Mouse (Mus musculus) forebrain, postnatal 0 days (tissue): ENCODE data around the gene Cnot2. TPM values are rescaled to one million over a fixed set of nuclear protein-coding genes. Genes with fewer than 3 reads are reported as not detected.

Source experiments
- ATAC-seq: fragments of 200-750 bp; cut with Nextera tagmentation; 2 replicates; pipeline ENCODE4 v1.8.0; 2017; ENCODE audit warnings: mild to moderate bottlenecking, moderate library complexity
- DNase-seq: peaks from one replicate; pipeline ENCODE4 v3.0.0-alpha.2; 2015
- H3K27ac ChIP-seq: fragments of 300-500 bp; sonication (generic); 2 replicates; pipeline ENCODE4 v1.5.1; 2014; ENCODE audit warnings: low read depth, mild to moderate bottlenecking, antibody characterized with exemption, low read length, moderate library complexity, mixed read lengths
- H3K27me3 ChIP-seq: fragments of 300-500 bp; sonication (generic); 2 replicates; pipeline ENCODE4 v1.6.1; 2014; ENCODE audit warnings: mild to moderate bottlenecking, low read length, mixed read lengths; ENCODE audit not compliant: insufficient read depth
- H3K36me3 ChIP-seq: fragments of 300-500 bp; sonication (generic); 2 replicates; pipeline ENCODE4 v1.6.1; 2014; ENCODE audit warnings: mild to moderate bottlenecking, moderate library complexity; ENCODE audit not compliant: insufficient read depth
- H3K4me1 ChIP-seq: fragments of 300-500 bp; sonication (generic); 2 replicates; pipeline ENCODE4 v1.6.1; 2014; ENCODE audit warnings: antibody characterized with exemption; ENCODE audit not compliant: insufficient read depth
- H3K4me2 ChIP-seq: fragments of 300-500 bp; sonication (generic); 2 replicates; pipeline ENCODE4 v1.6.1; 2014; ENCODE audit warnings: low read depth, mild to moderate bottlenecking, moderate library complexity
- H3K4me3 ChIP-seq: fragments of 300-500 bp; sonication (generic); 2 replicates; pipeline ENCODE4 v1.5.1; 2014; ENCODE audit warnings: low read depth, low read length, mixed read lengths
- H3K9ac ChIP-seq: fragments of 300-500 bp; sonication (generic); 2 replicates; pipeline ENCODE4 v1.6.1; 2014; ENCODE audit warnings: mild to moderate bottlenecking
- H3K9me3 ChIP-seq: fragments of 300-500 bp; sonication (generic); 2 replicates; pipeline ENCODE4 v1.6.1; 2016; ENCODE audit warnings: low read length
- CTCF ChIP-seq: sonication (generic); IDR thresholded peaks from 2 replicates; pipeline ENCODE4 v1.5.1; 2016; ENCODE audit warnings: antibody characterized with exemption, control low read depth, low read depth
- WGBS: fragments of 180-500 bp; shearing (Covaris S2); extraction: QIAGEN DNeasy Blood & Tissue Kit; methylation state at CpG from one replicate; pipeline ENCODE4 v1.1.7; 2014; 5-methylcytosine and 5-hydroxymethylcytosine counted together
- microRNA-seq, 2 experiments: library from miRNA; unstranded; fragments of <30 nt; microRNA quantifications; one replicate each; pipeline ENCODE4; 2016
- polyA plus RNA-seq: library from polyadenylated mRNA; unstranded; fragments of >200 nt; fragmentation: Nextera tagmentation; extraction: Ambion mirVana; gene quantifications from 2 replicates; pipeline ENCODE4 v1.2.1, GENCODE M21; 2015
- total RNA-seq: library from RNA; depleted of rRNA; stranded (reverse); fragments of >200 nt; gene quantifications from 2 replicates; pipeline ENCODE4 v1.2.3, GENCODE M21; 2014; rRNA removed

The Cnot2 gene
- total and polyA plus RNA-seq, 2 experiments from 2014 or later: 75.8 to 111 TPM

- Histone ChIP-seq H3K27ac (no peak overlapping the region), H3K9me3 (no peaks in the 10 kb centered on the region), H3K36me3 (peaks cover 8% of the 10 kb centered on the region; the same call in 1 of the 2 replicates), H3K27me3 (no peaks in the 10 kb centered on the region), H3K4me1 (no peaks in the 10 kb centered on the region), H3K4me3 (no peak overlapping the region), H3K9ac (no peak overlapping the region), H3K4me2 (no peak overlapping the region)
- ATAC-seq (no peak), DNase-seq (no peak)
- 95% methylated on average over 10 of the region's 12 CpGs for WGBS
- no peak for TF ChIP-seq CTCF
Measured at GRCm38 (mm10) chr10:116446040-116446439, 135.3 kb downstream of the Cnot2 start.

GRCm38 (mm10) chr10:116444826-116445225 is 136.5 kb downstream of the Cnot2 start:
- no peak for ATAC-seq
- Histone ChIP-seq H3K4me1 (no peaks in the 10 kb centered on the region), H3K27ac (no peak overlapping the region), H3K4me3 (no peak overlapping the region), H3K9me3 (no peaks in the 10 kb centered on the region), H3K4me2 (no peak overlapping the region), H3K9ac (no peak overlapping the region), H3K27me3 (no peaks in the 10 kb centered on the region), H3K36me3 (peaks cover 8% of the 10 kb centered on the region; the same call in 1 of the 2 replicates)
- no peak for TF ChIP-seq CTCF
- WGBS: 95% methylated on average over 8 of the region's 8 CpGs
- no peak for DNase-seq

- H3K4me1 ChIP-seq: no peaks in the 10 kb centered on the region
- ATAC-seq (no peak), DNase-seq (no peak)
- H3K9ac ChIP-seq: no peak overlapping the region
- 91% methylated on average over 10 of the region's 10 CpGs for WGBS
- H3K27me3 ChIP-seq: no peaks in the 10 kb centered on the region
- H3K36me3 ChIP-seq: peaks cover 8% of the 10 kb centered on the region; the same call in 1 of the 2 replicates
- no peak for TF ChIP-seq CTCF
- no peak overlapping the region for H3K4me2 ChIP-seq
- no peak overlapping the region for H3K4me3 ChIP-seq
- H3K9me3 ChIP-seq: no peaks in the 10 kb centered on the region
- H3K27ac ChIP-seq: no peak overlapping the region
Measured at GRCm38 (mm10) chr10:116444371-116444770, 136.9 kb downstream of the Cnot2 start.

- Histone ChIP-seq H3K9me3 (no peaks in the 10 kb centered on the region; the same call in 1 of the 2 replicates), H3K4me3 (no peak overlapping the region), H3K27ac (no peak overlapping the region), H3K9ac (no peak overlapping the region), H3K36me3 (peaks cover 8% of the 10 kb centered on the region; the same call in 1 of the 2 replicates), H3K27me3 (no peaks in the 10 kb centered on the region), H3K4me1 (no peaks in the 10 kb centered on the region), H3K4me2 (no peak overlapping the region)
- TF ChIP-seq CTCF: no peak
- ATAC-seq (no peak), DNase-seq (no peak)
- 92% methylated on average over 7 of the region's 7 CpGs for WGBS
Measured at GRCm38 (mm10) chr10:116440946-116441345, 140.4 kb downstream of the Cnot2 start.

- no peak overlapping the region for H3K9ac ChIP-seq
- no peaks in the 10 kb centered on the region for H3K27me3 ChIP-seq
- H3K4me1 ChIP-seq: no peaks in the 10 kb centered on the region
- H3K4me2 ChIP-seq: no peak overlapping the region
- no peaks in the 10 kb centered on the region; the same call in 1 of the 2 replicates for H3K9me3 ChIP-seq
- ATAC-seq (peak; percentile 20; the same call in 1 of the 2 replicates), DNase-seq (peak; percentile 7)
- no peak overlapping the region for H3K4me3 ChIP-seq
- 85% methylated on average over 10 of the region's 10 CpGs for WGBS
- H3K36me3 ChIP-seq: peaks cover 4% of the 10 kb centered on the region; the same call in 1 of the 2 replicates
- H3K27ac ChIP-seq: no peak overlapping the region
- TF ChIP-seq CTCF: no peak
Measured at GRCm38 (mm10) chr10:116440088-116440487, 141.2 kb downstream of the Cnot2 start.

- no peak overlapping the region for H3K9ac ChIP-seq
- ATAC-seq (peak; percentile 42; the same call in 1 of the 2 replicates), DNase-seq (no peak)
- H3K27me3 ChIP-seq: no peaks in the 10 kb centered on the region
- no peak overlapping the region for H3K27ac ChIP-seq
- H3K36me3 ChIP-seq: no peaks in the 10 kb centered on the region
- H3K9me3 ChIP-seq: no peaks in the 10 kb centered on the region; the same call in 1 of the 2 replicates
- no peak for TF ChIP-seq CTCF
- WGBS: 67% methylated on average over 12 of the region's 12 CpGs
- no peak overlapping the region for H3K4me3 ChIP-seq
- no peaks in the 10 kb centered on the region for H3K4me1 ChIP-seq
- H3K4me2 ChIP-seq: no peak overlapping the region
Measured at GRCm38 (mm10) chr10:116435455-116435854, 145.9 kb downstream of the Cnot2 start.

Small RNA genes within 50 kb of the gene (microRNA-seq; reads per million reads assigned to microRNA genes)
- gene Gm25190: 0 reads per million in 2 experiments

Other genes with a start within 250 kb of the Cnot2 start
- 68.5 and 83.6 TPM in 2 replicates for gene Kcnmb4, start 107.6 kb downstream of the Cnot2 start, total RNA-seq
- 29.7 and 40.4 TPM in 2 replicates for gene Kcnmb4, start 107.6 kb downstream of the Cnot2 start, polyA plus RNA-seq